ENCODE assay signal across 8 mouse cellular contexts in the genomic region with DNA sequence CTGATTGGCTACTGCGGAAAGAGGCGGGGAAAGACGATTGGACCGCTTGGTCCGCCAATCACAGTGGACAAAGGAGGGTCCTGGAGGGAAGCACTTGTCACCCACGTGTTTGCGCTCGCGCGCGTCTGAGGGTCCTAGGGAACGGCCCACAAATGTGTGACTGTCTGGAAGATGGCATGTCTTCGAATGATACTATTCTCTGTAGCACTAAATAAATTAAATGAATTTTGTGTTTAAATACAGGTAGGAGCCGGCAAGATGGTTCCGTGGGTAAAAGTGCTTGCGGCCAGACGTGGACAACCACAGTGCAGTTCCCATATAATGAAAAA. TPM values are rescaled to one million over a fixed set of nuclear protein-coding genes. Genes with fewer than 3 reads are reported as not detected.
DNase-seq lines count a peak whose midpoint lies in the region; ATAC-seq and TF ChIP-seq lines count a peak whose summit lies in the region.

No protein-coding gene starts in this region.

- no peaks in the 10 kb centered on the region for H3K79me2 ChIP-seq in C2C12 (ENCODE audit: control insufficient read depth, insufficient read depth)

- no peaks in the 10 kb centered on the region for H3K79me3 ChIP-seq in C2C12 (ENCODE audit: low read depth)

- H3K9me3 ChIP-seq in heart, embryonic 10.5 days = no peaks in the 10 kb centered on the region
- H3K9me3 ChIP-seq in forebrain, embryonic 14.5 days (replicated peaks; ENCODE audit: control insufficient read depth, low read length) = no peaks in the 10 kb centered on the region
- no peaks in the 10 kb centered on the region for H3K9me3 ChIP-seq in liver, embryonic 15.5 days (replicated peaks)

- WGBS in heart, embryonic 10.5 days = 5% methylated on average over 17 of the region's 17 CpGs
- 6% methylated on average over 17 of the region's 17 CpGs for WGBS in forebrain, embryonic 14.5 days
- 7% methylated on average over 17 of the region's 17 CpGs for WGBS in liver, embryonic 15.5 days (ENCODE audit: insufficient replicate concordance)

- H3K27ac ChIP-seq in heart, embryonic 10.5 days = peak overlapping the region; percentile 90
- H3K27ac ChIP-seq in forebrain, embryonic 14.5 days (ENCODE audit: low read depth, low read length) = peak overlapping the region; percentile 33; the same call in 1 of the 2 replicates
- H3K27ac ChIP-seq in liver, embryonic 15.5 days (replicated peaks) = no peak overlapping the region; the same call in 1 of the 2 replicates

- peak overlapping the region; percentile 57 for H3K4me2 ChIP-seq in forebrain, embryonic 14.5 days (ENCODE audit: low read length)
- H3K4me2 ChIP-seq in liver, embryonic 15.5 days = peak overlapping the region; percentile 96

- peak overlapping the region; percentile 25; the same call in 1 of the 2 replicates for H3K9ac ChIP-seq in forebrain, embryonic 14.5 days (ENCODE audit: low read length)
- no peak overlapping the region for H3K9ac ChIP-seq in liver, embryonic 15.5 days

- no peaks in the 10 kb centered on the region for H3K27me3 ChIP-seq in heart, embryonic 10.5 days (ENCODE audit: insufficient read depth, poor library complexity, severe bottlenecking)
- H3K27me3 ChIP-seq in C2C12 (ENCODE audit: control insufficient read depth, insufficient read depth, insufficient read length) = peaks cover 11% of the 10 kb centered on the region
- no peaks in the 10 kb centered on the region for H3K27me3 ChIP-seq in forebrain, embryonic 14.5 days (replicated peaks; ENCODE audit: control insufficient read depth, insufficient read depth, low read length)
- H3K27me3 ChIP-seq in liver, embryonic 15.5 days = no peaks in the 10 kb centered on the region

- TF ChIP-seq CTCF in C2C12 (IDR thresholded peaks at IDR 0.05; ENCODE audit: control insufficient read depth, insufficient read depth, insufficient read length) = no peak

- no peak overlapping the region for H3ac ChIP-seq in C2C12 (ENCODE audit: control insufficient read depth, insufficient read length, low read depth)

- intact Hi-C loops in heart, postnatal 10 days (cut with DNase I) = loop anchor here (2.0 to 10.0 kb wide), 2 partner anchors 53 to 561 kb away; a partner anchor contains a TSS

- 0 out of 2 replicates have a peak, but pooled peaks cover 3% of the 10 kb centered on the region for H3K4me1 ChIP-seq in heart, embryonic 10.5 days
- H3K4me1 ChIP-seq in forebrain, embryonic 14.5 days (ENCODE audit: control insufficient read depth, insufficient read depth, low read length) = 0 out of 2 replicates have a peak, but pooled peaks cover 5% of the 10 kb centered on the region
- peaks cover 32% of the 10 kb centered on the region for H3K4me1 ChIP-seq in liver, embryonic 15.5 days (replicated peaks)

- H3K36me3 ChIP-seq in heart, embryonic 10.5 days = no peaks in the 10 kb centered on the region
- H3K36me3 ChIP-seq in C2C12 (ENCODE audit: control insufficient read depth, insufficient read depth) = no peaks in the 10 kb centered on the region
- no peaks in the 10 kb centered on the region for H3K36me3 ChIP-seq in forebrain, embryonic 14.5 days (ENCODE audit: control insufficient read depth, insufficient read depth, low read length)
- no peaks in the 10 kb centered on the region for H3K36me3 ChIP-seq in liver, embryonic 15.5 days (replicated peaks)

- no peak for ATAC-seq in forebrain, embryonic 14.5 days
- no peak for ATAC-seq in liver, embryonic 15.5 days (ENCODE audit: insufficient read depth)
- ATAC-seq in megakaryocyte progenitor cell, adult 5-6 weeks (replicated peaks; ENCODE audit: poor library complexity) = no peak

- DNase-seq in heart, embryonic 10.5 days (ENCODE audit: low spot score) = no peak
- no peak for DNase-seq in heart, postnatal 10 days
- no peak for DNase-seq in forebrain, embryonic 14.5 days (ENCODE audit: low spot score)
- DNase-seq in adrenal gland, postnatal 25 days = no peak
- no peak for DNase-seq in frontal cortex, adult 2 months (ENCODE audit: extremely low spot score in 1 of 2, low spot score in 1 of 2)

- peak overlapping the region; percentile 75 for H3K4me3 ChIP-seq in heart, embryonic 10.5 days
- no peak overlapping the region for H3K4me3 ChIP-seq in C2C12 (ENCODE audit: insufficient read depth, poor library complexity, severe bottlenecking)
- H3K4me3 ChIP-seq in forebrain, embryonic 14.5 days (ENCODE audit: low read depth, low read length) = peak overlapping the region; percentile 76
- peak overlapping the region; percentile 82 for H3K4me3 ChIP-seq in liver, embryonic 15.5 days (replicated peaks)

TF ChIP-seq in C2C12, 6 proteins besides CTCF, POLR2A, EP300 and RAD21:
- peak; percentile 99 for TF ChIP-seq MAX (IDR thresholded peaks at IDR 0.05)
- TF ChIP-seq CEBPB (IDR thresholded peaks at IDR 0.05; ENCODE audit: low read depth) = no peak
- TF ChIP-seq FOSL1 (IDR thresholded peaks at IDR 0.05; ENCODE audit: insufficient read depth, low read length, poor library complexity, severe bottlenecking) = no peak
- TF ChIP-seq MYOG (IDR thresholded peaks at IDR 0.05; ENCODE audit: control insufficient read depth, extremely low read depth, insufficient read length) = no peak
- no peak for TF ChIP-seq MYOD1 (IDR thresholded peaks at IDR 0.05; ENCODE audit: control insufficient read depth, insufficient read length, low read depth)
- peak; percentile 35 for TF ChIP-seq USF1 (IDR thresholded peaks at IDR 0.05; ENCODE audit: low read depth)

RNA-seq across cellular contexts. Expression of a gene that starts 1.4 kb away (rescaled TPM):
- polyA plus RNA-seq in heart, embryonic 10.5 days (2016; fragmentation: Nextera tagmentation; extraction: Ambion mirVana) = 4.9 and 5.5 TPM in 2 replicates
- 10 to 100 TPM; 13.0 to 13.7 TPM for total RNA-seq in heart, postnatal 10 days (2021)
- polyA plus RNA-seq in C2C12 (2012; fragmentation: generic; extraction: Trizol) = 0.92 TPM
- polyA plus RNA-seq in forebrain, embryonic 14.5 days (2014; fragmentation: Nextera tagmentation; extraction: Ambion mirVana) = 10.3 and 11.7 TPM in 2 replicates
- polyA plus RNA-seq in liver, embryonic 15.5 days (2015; fragmentation: Nextera tagmentation; extraction: Ambion mirVana) = 1.5 and 1.6 TPM in 2 replicates
- total RNA-seq in adrenal gland, postnatal 25 days (2021) = 7.8 and 11.5 TPM in 2 replicates
- 11.3 and 13.8 TPM in 2 replicates for polyA plus RNA-seq in frontal cortex, adult 2 months (2012; rRNA removed)
- total RNA-seq in megakaryocyte progenitor cell, adult 5-6 weeks (2015) = 21.8 and 26.2 TPM in 2 replicates
- total RNA-seq in megakaryocyte progenitor cell, adult 5-6 weeks (2017) = 25.4 and 29.1 TPM in 2 replicates

RNA-seq across cellular contexts. Expression of a gene that starts 53.4 kb away (rescaled TPM):
- polyA plus RNA-seq in heart, embryonic 10.5 days (2016; fragmentation: Nextera tagmentation; extraction: Ambion mirVana) = 0.49 and 1.8 TPM in 2 replicates
- 10 to 100 TPM; 23.5 to 25.8 TPM for total RNA-seq in heart, postnatal 10 days (2021)
- polyA plus RNA-seq in C2C12 (2012; fragmentation: generic; extraction: Trizol) = 34.1 TPM
- 2.7 and 3.8 TPM in 2 replicates for polyA plus RNA-seq in forebrain, embryonic 14.5 days (2014; fragmentation: Nextera tagmentation; extraction: Ambion mirVana)
- 1.2 and 1.4 TPM in 2 replicates for polyA plus RNA-seq in liver, embryonic 15.5 days (2015; fragmentation: Nextera tagmentation; extraction: Ambion mirVana)
- total RNA-seq in adrenal gland, postnatal 25 days (2021) = 12.6 and 17.2 TPM in 2 replicates
- 7.0 and 9.4 TPM in 2 replicates for polyA plus RNA-seq in frontal cortex, adult 2 months (2012; rRNA removed)
- total RNA-seq in megakaryocyte progenitor cell, adult 5-6 weeks (2015) = 12.5 and 15.1 TPM in 2 replicates
- 13.1 and 15.3 TPM in 2 replicates for total RNA-seq in megakaryocyte progenitor cell, adult 5-6 weeks (2017)
